Mouse (Mus musculus) forebrain, embryonic 15.5 days (tissue): ENCODE measurements around the gene Helq. TPM values are rescaled to one million over a fixed set of nuclear protein-coding genes. Genes with fewer than 3 reads are reported as not detected.
A peak's percentile ranks its signal among the peaks of the same experiment; 100 is the strongest.

Experiments
- ATAC-seq: fragments of 200-750 bp; cut with Nextera tagmentation; replicated peaks from 2 replicates; pipeline ENCODE4 v1.8.0; 2017; ENCODE audit warnings: mild to moderate bottlenecking, moderate TSS enrichment, moderate library complexity
- H3K27ac ChIP-seq: fragments of 300-500 bp; sonication (generic); replicated peaks from 2 replicates; pipeline ENCODE4 v1.5.1; 2015; ENCODE audit warnings: mild to moderate bottlenecking, inconsistent platforms
- H3K27me3 ChIP-seq: fragments of 300-500 bp; sonication (generic); 2 replicates; pipeline ENCODE4 v1.6.1; 2015; ENCODE audit warnings: inconsistent platforms
- H3K36me3 ChIP-seq: fragments of 300-500 bp; sonication (generic); 2 replicates; pipeline ENCODE4 v1.6.1; 2015; ENCODE audit warnings: mild to moderate bottlenecking, inconsistent platforms
- H3K4me1 ChIP-seq: fragments of 300-500 bp; sonication (generic); 2 replicates; pipeline ENCODE4 v1.6.1; 2015; ENCODE audit warnings: inconsistent platforms
- H3K4me2 ChIP-seq: fragments of 300-500 bp; sonication (generic); replicated peaks from 2 replicates; pipeline ENCODE4 v1.6.1; 2015; ENCODE audit warnings: mild to moderate bottlenecking, inconsistent platforms
- H3K4me3 ChIP-seq: fragments of 300-500 bp; sonication (generic); 2 replicates; pipeline ENCODE4 v1.5.1; 2015; ENCODE audit warnings: mild to moderate bottlenecking, inconsistent platforms
- H3K9ac ChIP-seq: fragments of 300-500 bp; sonication (generic); replicated peaks from 2 replicates; pipeline ENCODE4 v1.6.1; 2015; ENCODE audit warnings: mild to moderate bottlenecking, inconsistent platforms
- H3K9me3 ChIP-seq: fragments of 300-500 bp; sonication (generic); 2 replicates; pipeline ENCODE4 v1.6.1; 2016; ENCODE audit warnings: inconsistent platforms
- WGBS: fragments of 180-500 bp; shearing (Covaris S2); methylation state at CpG from one replicate; pipeline ENCODE4 v1.1.7; 2015; ENCODE audit warnings: mixed read lengths; 5-methylcytosine and 5-hydroxymethylcytosine counted together
- polyA plus RNA-seq: library from polyadenylated mRNA; unstranded; fragments of >200 nt; fragmentation: Nextera tagmentation; extraction: Ambion mirVana; gene quantifications from 2 replicates; pipeline ENCODE4 v1.2.1, GENCODE M21; 2015

Gene Helq
- polyA plus RNA-seq, 1 experiment from 2014 or later = 20.8 TPM

- no peaks in the 10 kb centered on the region for H3K36me3 ChIP-seq
- no peaks in the 10 kb centered on the region for H3K27me3 ChIP-seq
- H3K9me3 ChIP-seq = no peaks in the 10 kb centered on the region
- 0 out of 2 replicates have a peak, but pooled peaks cover 2% of the 10 kb centered on the region for H3K4me1 ChIP-seq
- WGBS = 23% methylated on average over 2 of the region's 2 CpGs
- no peak overlapping the region for H3K4me2 ChIP-seq
- no peak overlapping the region for H3K4me3 ChIP-seq
- H3K9ac ChIP-seq = no peak overlapping the region
- no peak overlapping the region for H3K27ac ChIP-seq
- ATAC-seq = no peak
These were observed 27.6 kb upstream of the Helq start for GRCm38 (mm10) chr5:100825975-100826374.

DNA sequence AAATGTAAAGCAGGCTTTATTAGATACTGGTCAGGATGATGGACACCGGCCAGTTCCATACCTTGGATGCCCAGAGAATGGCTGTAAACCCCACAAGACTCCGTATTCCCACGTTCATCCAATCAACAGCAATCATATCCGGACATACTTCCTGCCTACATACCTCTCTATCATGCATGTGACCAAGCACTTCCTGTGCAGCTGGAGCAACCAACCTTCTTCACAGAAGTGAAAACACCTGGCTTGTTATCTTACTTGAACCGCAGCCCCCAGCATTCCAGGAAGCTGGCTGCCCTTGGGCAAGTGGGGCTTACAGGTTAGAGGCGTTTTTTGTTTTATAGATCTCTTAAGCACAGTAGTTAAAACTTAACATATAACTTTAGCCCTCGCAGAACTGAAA, 24.4 kb upstream of the Helq start:
- Histone ChIP-seq H3K9ac (no peak overlapping the region), H3K9me3 (no peaks in the 10 kb centered on the region), H3K4me1 (peaks cover 10% of the 10 kb centered on the region), H3K4me3 (no peak overlapping the region), H3K27ac (no peak overlapping the region), H3K27me3 (no peaks in the 10 kb centered on the region), H3K36me3 (no peaks in the 10 kb centered on the region), H3K4me2 (no peak overlapping the region)
- ATAC-seq = no peak
- WGBS = 91% methylated on average over 7 of the region's 7 CpGs

DNA sequence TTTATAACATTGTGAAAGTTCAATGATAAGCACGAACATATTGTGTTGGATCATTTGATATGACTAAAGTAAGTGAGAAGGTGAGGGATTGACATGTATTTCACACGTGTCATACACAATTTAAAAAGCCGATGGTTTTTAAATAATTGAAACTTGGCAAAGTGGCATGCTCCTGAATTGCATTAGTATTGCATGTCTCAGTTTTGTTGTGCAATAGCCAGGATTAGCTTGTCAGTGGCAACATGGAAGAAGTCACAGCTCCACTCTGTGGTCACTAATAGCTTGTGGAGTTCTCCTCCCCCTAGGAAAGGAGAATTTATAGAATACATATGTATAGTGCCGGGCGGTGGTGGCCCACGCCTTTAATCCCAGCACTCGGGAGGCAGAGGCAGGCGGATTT, 23.0 kb upstream of the Helq start:
- Histone ChIP-seq H3K4me1 (peaks cover 10% of the 10 kb centered on the region), H3K4me3 (peak overlapping the region; percentile 72)

GRCm38 (mm10) chr5:100820483-100821184, 22.2 kb upstream of the Helq start, which contains the start of gene Abraxas1:
TSS of gene Abraxas1 (minus strand) at chr5:100820965.
- peak within 1 kb of the TSS; percentile 80 for H3K27ac ChIP-seq
- 0 out of 2 replicates have a peak, but pooled peaks cover 2% of the 10 kb centered on the region for H3K36me3 ChIP-seq
- no peaks in the 10 kb centered on the region for H3K27me3 ChIP-seq
- H3K9me3 ChIP-seq = no peaks in the 10 kb centered on the region
- under 1% methylated on average over 62 of the region's 63 CpGs for WGBS
- peak within 1 kb of the TSS; percentile 82 for H3K9ac ChIP-seq
- ATAC-seq = peak; percentile 99
- H3K4me1 ChIP-seq = peaks cover 10% of the 10 kb centered on the region
- peak within 1 kb of the TSS; percentile 74 for H3K4me2 ChIP-seq
- peak within 1 kb of the TSS; percentile 72 for H3K4me3 ChIP-seq

More for the DNA sequence above, 23.0 kb upstream of the Helq start:
- 0 out of 2 replicates have a peak, but pooled peaks cover 2% of the 10 kb centered on the region for H3K36me3 ChIP-seq
- WGBS = 84% methylated on average over 8 of the region's 8 CpGs
- no peak overlapping the region for H3K9ac ChIP-seq
- H3K27ac ChIP-seq = no peak overlapping the region
- H3K27me3 ChIP-seq = no peaks in the 10 kb centered on the region
- 0 out of 2 replicates have a peak, but pooled peaks have one; percentile 5 for ATAC-seq
- peak overlapping the region; percentile 74 for H3K4me2 ChIP-seq
- H3K9me3 ChIP-seq = no peaks in the 10 kb centered on the region

DNA sequence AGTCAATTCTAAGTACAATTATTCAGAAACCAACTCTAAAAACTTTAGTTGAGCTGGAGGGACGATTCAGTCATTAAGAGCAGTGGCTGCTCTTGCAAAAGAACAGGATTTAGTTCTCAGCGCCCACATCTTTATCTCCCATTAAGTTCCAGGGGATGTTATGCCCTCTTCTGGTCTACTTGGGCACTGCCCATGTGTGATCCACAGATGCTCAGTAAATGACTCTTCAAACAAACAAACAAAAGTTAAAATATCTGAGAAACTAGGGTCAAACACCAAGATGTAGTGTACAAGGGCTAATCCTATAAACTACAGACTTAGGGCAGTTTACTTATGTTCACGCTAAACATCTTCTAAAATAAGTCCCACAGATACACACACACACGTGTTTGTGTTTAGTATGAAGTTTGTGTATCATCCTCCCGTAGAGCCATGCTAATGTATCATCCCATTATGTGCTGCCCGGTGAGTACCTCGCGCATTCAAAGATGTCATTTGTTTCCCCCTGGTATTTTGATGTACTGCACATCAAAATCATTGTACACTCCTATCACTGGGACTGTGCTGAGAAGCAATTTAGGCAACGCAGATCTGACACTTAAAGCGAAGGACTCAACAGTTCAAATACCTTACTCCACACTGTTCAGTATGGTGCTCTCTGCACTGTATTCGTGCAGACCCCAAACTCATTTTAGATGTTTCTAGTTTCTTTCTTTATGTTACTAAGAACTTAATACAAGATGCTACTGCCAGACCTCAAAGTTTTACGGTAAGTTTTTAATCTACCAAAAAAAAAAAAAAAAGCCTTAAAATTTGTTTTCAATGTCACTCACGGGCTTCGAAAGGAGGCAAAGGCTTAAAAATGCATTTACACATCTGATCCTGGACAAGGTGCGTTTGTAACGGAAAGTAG, 21.4 kb upstream of the Helq start:
- H3K4me1 ChIP-seq = peaks cover 10% of the 10 kb centered on the region
- peak overlapping the region; percentile 82 for H3K9ac ChIP-seq
- no peaks in the 10 kb centered on the region for H3K27me3 ChIP-seq
- WGBS = 29% methylated on average over 16 of the region's 16 CpGs
- no peak for ATAC-seq
- H3K4me3 ChIP-seq = peak overlapping the region; percentile 72
- H3K36me3 ChIP-seq = 0 out of 2 replicates have a peak, but pooled peaks cover 2% of the 10 kb centered on the region
- peak overlapping the region; percentile 74 for H3K4me2 ChIP-seq
- peak overlapping the region; percentile 80; the same call in 1 of the 2 replicates for H3K27ac ChIP-seq
- no peaks in the 10 kb centered on the region for H3K9me3 ChIP-seq

- no peaks in the 10 kb centered on the region for H3K9me3 ChIP-seq
- no peak overlapping the region for H3K4me3 ChIP-seq
- peaks cover 2% of the 10 kb centered on the region; the same call in 1 of the 2 replicates for H3K36me3 ChIP-seq
- 92% methylated on average over 4 of the region's 4 CpGs for WGBS
- H3K27ac ChIP-seq = no peak overlapping the region
- no peak overlapping the region for H3K4me2 ChIP-seq
- no peak overlapping the region for H3K9ac ChIP-seq
- no peaks in the 10 kb centered on the region for H3K27me3 ChIP-seq
- no peak for ATAC-seq
- H3K4me1 ChIP-seq = peaks cover 10% of the 10 kb centered on the region
These were observed 19.9 kb upstream of the Helq start for GRCm38 (mm10) chr5:100818341-100818740.

GRCm38 (mm10) chr5:100794084-100794483, 4.3 kb downstream of the Helq start:
- H3K4me3 ChIP-seq = no peak overlapping the region
- no peaks in the 10 kb centered on the region for H3K9me3 ChIP-seq
- no peak overlapping the region for H3K4me2 ChIP-seq
- peaks cover 16% of the 10 kb centered on the region for H3K4me1 ChIP-seq
- no peaks in the 10 kb centered on the region for H3K27me3 ChIP-seq
- WGBS = 85% methylated on average over 5 of the region's 5 CpGs
- ATAC-seq = no peak
- peaks cover 65% of the 10 kb centered on the region for H3K36me3 ChIP-seq
- no peak overlapping the region for H3K9ac ChIP-seq
- H3K27ac ChIP-seq = no peak overlapping the region

GRCm38 (mm10) chr5:100792261-100792660, 6.1 kb downstream of the Helq start:
- no peak for ATAC-seq
- H3K4me1 ChIP-seq = peaks cover 6% of the 10 kb centered on the region
- no peaks in the 10 kb centered on the region for H3K9me3 ChIP-seq
- H3K4me2 ChIP-seq = no peak overlapping the region
- peaks cover 81% of the 10 kb centered on the region for H3K36me3 ChIP-seq
- H3K27me3 ChIP-seq = no peaks in the 10 kb centered on the region
- 91% methylated on average over 7 of the region's 7 CpGs for WGBS
- no peak overlapping the region for H3K9ac ChIP-seq
- H3K4me3 ChIP-seq = no peak overlapping the region
- no peak overlapping the region for H3K27ac ChIP-seq

GRCm38 (mm10) chr5:100787527-100787926, 10.9 kb downstream of the Helq start:
- Histone ChIP-seq H3K27me3 (no peaks in the 10 kb centered on the region), H3K9ac (no peak overlapping the region), H3K27ac (no peak overlapping the region), H3K4me1 (no peaks in the 10 kb centered on the region), H3K4me3 (no peak overlapping the region), H3K9me3 (no peaks in the 10 kb centered on the region), H3K36me3 (peaks cover 92% of the 10 kb centered on the region), H3K4me2 (no peak overlapping the region)
- WGBS = 90% methylated on average over 9 of the region's 9 CpGs
- no peak for ATAC-seq

DNA sequence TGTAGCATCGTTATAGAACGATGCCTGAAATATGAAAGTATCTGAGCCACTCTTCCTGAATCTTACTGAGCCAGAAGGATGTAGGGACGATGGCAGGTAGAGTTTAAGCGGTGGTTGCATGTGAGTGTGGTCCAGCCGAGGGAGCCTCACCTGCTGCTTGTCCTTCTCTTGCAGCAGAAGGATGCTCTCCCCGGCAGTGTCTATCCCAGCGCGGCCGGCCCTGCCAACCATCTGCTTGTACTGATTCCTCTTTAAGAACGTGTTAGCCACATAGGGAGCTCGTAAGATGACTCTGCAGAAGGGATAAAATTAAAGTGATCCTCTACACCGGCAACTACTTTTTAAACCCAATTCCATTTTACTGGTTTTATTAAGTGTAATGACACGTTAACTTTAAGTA, 19.4 kb downstream of the Helq start:
- H3K9ac ChIP-seq = no peak overlapping the region
- H3K4me2 ChIP-seq = no peak overlapping the region
- no peaks in the 10 kb centered on the region for H3K27me3 ChIP-seq
- H3K27ac ChIP-seq = no peak overlapping the region
- peaks cover 70% of the 10 kb centered on the region for H3K36me3 ChIP-seq
- no peaks in the 10 kb centered on the region for H3K9me3 ChIP-seq
- no peak for ATAC-seq
- 95% methylated on average over 13 of the region's 13 CpGs for WGBS
- H3K4me1 ChIP-seq = no peaks in the 10 kb centered on the region
- H3K4me3 ChIP-seq = no peak overlapping the region

GRCm38 (mm10) chr5:100776900-100777299, 21.5 kb downstream of the Helq start:
- H3K9me3 ChIP-seq = no peaks in the 10 kb centered on the region
- WGBS = 93% methylated on average over 5 of the region's 5 CpGs
- no peak overlapping the region for H3K4me3 ChIP-seq
- ATAC-seq = no peak
- peaks cover 66% of the 10 kb centered on the region for H3K36me3 ChIP-seq
- H3K4me1 ChIP-seq = no peaks in the 10 kb centered on the region
- no peak overlapping the region for H3K4me2 ChIP-seq
- H3K27ac ChIP-seq = no peak overlapping the region
- no peak overlapping the region for H3K9ac ChIP-seq
- H3K27me3 ChIP-seq = no peaks in the 10 kb centered on the region

DNA sequence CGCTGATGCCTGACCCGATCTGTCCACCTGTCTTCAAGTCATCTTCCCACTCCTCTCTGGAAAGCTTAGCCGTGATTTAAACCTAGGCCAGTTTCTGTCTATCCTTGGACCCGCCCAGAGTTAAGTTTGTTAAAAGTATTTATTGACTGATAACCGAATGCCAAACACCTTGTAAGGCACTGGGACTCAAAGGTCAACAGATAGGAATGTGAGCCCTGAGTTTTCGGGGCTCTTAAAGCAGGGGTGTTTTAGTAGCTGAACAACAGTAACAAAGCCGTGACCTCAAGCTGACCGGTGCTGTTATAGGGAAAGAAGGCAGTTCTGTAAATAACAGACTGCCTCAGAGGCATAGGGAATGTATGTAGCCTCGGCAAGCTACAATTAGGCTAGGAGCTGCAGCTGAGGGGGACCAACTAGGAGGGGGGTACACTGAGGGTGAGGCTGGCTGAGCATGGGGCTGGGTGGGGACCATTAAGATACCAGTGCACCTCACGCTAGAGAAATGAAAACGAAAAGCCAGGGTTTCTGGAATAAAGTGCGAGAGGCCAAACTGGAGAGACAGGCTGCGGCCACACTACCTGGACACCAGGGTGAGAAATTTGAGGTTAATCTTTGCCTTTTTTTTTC, 22.5 kb downstream of the Helq start:
- H3K4me1 ChIP-seq = no peaks in the 10 kb centered on the region
- peaks cover 66% of the 10 kb centered on the region for H3K36me3 ChIP-seq
- no peaks in the 10 kb centered on the region for H3K27me3 ChIP-seq
- H3K4me2 ChIP-seq = no peak overlapping the region
- H3K27ac ChIP-seq = no peak overlapping the region
- no peak overlapping the region for H3K9ac ChIP-seq
- H3K9me3 ChIP-seq = no peaks in the 10 kb centered on the region
- H3K4me3 ChIP-seq = no peak overlapping the region
- ATAC-seq = no peak
- WGBS = 93% methylated on average over 13 of the region's 13 CpGs
